ENCODE assay signal across 1 mouse cellular context in genomic region chr7:73777777-73778176, GRCm38 (mm10).
TF ChIP-seq lines count a peak whose summit lies in the region.

No protein-coding gene starts in this region.

TF ChIP-seq in CH12.LX, 34 proteins besides CTCF, POLR2A, EP300 and RAD21 (continued from another document):
- no peak for TF ChIP-seq ELF1 (IDR thresholded peaks at IDR 0.05; ENCODE audit: low read depth, low read length)
- no peak for TF ChIP-seq E2F4 (IDR thresholded peaks at IDR 0.05; ENCODE audit: insufficient replicate concordance, low read depth, low read length)
